Mouse (Mus musculus) heart, postnatal 36 days (tissue): ENCODE results near the gene Gm11541. TPM values are rescaled to one million over a fixed set of nuclear protein-coding genes. Genes with fewer than 3 reads are reported as not detected.

Experiments
- total RNA-seq, 2 experiments: library from RNA; stranded (reverse); gene quantifications; 2 replicates each; pipeline ENCODE4 v1.2.3; 2021

The Gm11541 gene
- total RNA-seq, 2 experiments from 2014 or later, result not detected

Other genes starting within 250 kb of the Gm11541 start
- 10 to 100 TPM; 13.8 to 14.2 TPM for gene Cacna1g, start 230.3 kb downstream of the Gm11541 start, total RNA-seq
- gene Spata20, start 218.3 kb downstream of the Gm11541 start, total RNA-seq, result under 1 TPM; 0.42 to 0.62 TPM
- gene Epn3, start 204.5 kb downstream of the Gm11541 start, total RNA-seq, result 10 to 100 TPM; 26.7 to 31.2 TPM
- gene Mycbpap, start 182.8 kb downstream of the Gm11541 start, total RNA-seq, result 1 to 10 TPM in 1 of 2 experiments, under 1 TPM in 1; 0.89 to 1.3 TPM
- gene Rsad1, start 155.2 kb downstream of the Gm11541 start, total RNA-seq, result 10 to 100 TPM in 1 of 2 experiments, 1 to 10 TPM in 1; 9.6 to 14.2 TPM
- 1 to 10 TPM; 1.0 to 1.2 TPM for gene Chad, start 139.5 kb downstream of the Gm11541 start, total RNA-seq
- gene Acsf2, start 102.6 kb downstream of the Gm11541 start, total RNA-seq, result 10 to 100 TPM; 26.5 to 28.9 TPM
- 10 to 100 TPM; 31.1 to 33.8 TPM for gene Lrrc59, start 74.7 kb downstream of the Gm11541 start, total RNA-seq
- 10 to 100 TPM; 59.2 to 60.1 TPM for gene Mrpl27, start 50.7 kb downstream of the Gm11541 start, total RNA-seq
- under 1 TPM in 1 of 2 experiments, not detected in 1; 0.25 TPM for gene Eme1, start 50.5 kb downstream of the Gm11541 start, total RNA-seq
- gene Xylt2, start 27.0 kb downstream of the Gm11541 start, total RNA-seq, result 10 to 100 TPM in 1 of 2 experiments, 1 to 10 TPM in 1; 10.0 to 10.4 TPM
- 1 to 10 TPM; 1.1 to 1.2 TPM for gene Cdc34b, start 37.3 kb upstream of the Gm11541 start, total RNA-seq
- gene Tmem92, start 78.2 kb upstream of the Gm11541 start, total RNA-seq, result not detected
- 100 to 1,000 TPM; 144 to 156 TPM for gene Col1a1, start 231.7 kb upstream of the Gm11541 start, total RNA-seq